Mouse (Mus musculus) MEL (cell line): ENCODE results near the gene Tsc2.

Source experiments
- CTCF ChIP-seq, 3 experiments: IDR thresholded peaks in 2 of 3; conservative IDR thresholded peaks in 1 of 3; 2 replicates each; pipeline ENCODE4 v1.5.1; 2011 to 2012; ENCODE audit warnings: low read length in 3 of 3, low read depth in 2 of 3, mild to moderate bottlenecking in 2 of 3, improper control_type of control experiment in 1 of 3, inconsistent platforms in 1 of 3, mixed read lengths in 1 of 3, moderate library complexity in 1 of 3; ENCODE audit not compliant: control insufficient read depth in 1 of 3, insufficient read depth in 1 of 3, poor library complexity in 1 of 3, severe bottlenecking in 1 of 3
- ELF1 ChIP-seq: IDR thresholded peaks from 2 replicates; pipeline ENCODE4 v1.6.1; 2014; ENCODE audit warnings: low read depth, mild to moderate bottlenecking, inconsistent platforms, low read length, improper control_type of control experiment, moderate library complexity
- ETS1 ChIP-seq: IDR thresholded peaks from 2 replicates; pipeline ENCODE4 v1.6.1; 2012; ENCODE audit warnings: low read depth, mild to moderate bottlenecking, inconsistent platforms, low read length, improper control_type of control experiment, moderate library complexity
- MAFK ChIP-seq: IDR thresholded peaks from 2 replicates; pipeline ENCODE4 v1.6.1; 2011; ENCODE audit warnings: low read depth, mild to moderate bottlenecking, low read length, improper control_type of control experiment, borderline replicate concordance
- NELFE ChIP-seq: IDR thresholded peaks from 2 replicates; pipeline ENCODE4 v1.6.1; 2011; ENCODE audit warnings: low read depth, low read length, improper control_type of control experiment
- NRF1 ChIP-seq: IDR thresholded peaks from 2 replicates; pipeline ENCODE4 v1.6.1; 2014; ENCODE audit warnings: low read depth, mild to moderate bottlenecking, inconsistent platforms, low read length, improper control_type of control experiment, moderate library complexity; ENCODE audit not compliant: poor library complexity, insufficient read depth, severe bottlenecking
- POLR2A ChIP-seq, 2 experiments: IDR thresholded peaks; 2 replicates each; pipeline ENCODE4 v1.6.1; 2011 to 2012; ENCODE audit warnings: low read length in 2 of 2, mild to moderate bottlenecking in 2 of 2, control low read depth in 1 of 2, improper control_type of control experiment in 1 of 2, low read depth in 1 of 2, moderate library complexity in 1 of 2; ENCODE audit not compliant: control insufficient read depth in 1 of 2, insufficient read depth in 1 of 2, poor library complexity in 1 of 2
- RAD21 ChIP-seq: IDR thresholded peaks from 2 replicates; pipeline ENCODE4 v1.6.1; 2011; ENCODE audit warnings: mild to moderate bottlenecking, low read depth, low read length, improper control_type of control experiment
- USF1 ChIP-seq: IDR thresholded peaks from 2 replicates; pipeline ENCODE4 v1.6.1; 2014; ENCODE audit warnings: low read depth, mild to moderate bottlenecking, inconsistent platforms, low read length, improper control_type of control experiment, moderate library complexity
- ZC3H11A ChIP-seq: IDR thresholded peaks from 2 replicates; pipeline ENCODE4 v1.6.1; 2012; ENCODE audit warnings: low read depth, mild to moderate bottlenecking, inconsistent platforms, low read length, improper control_type of control experiment

GRCm38 (mm10) chr17:24608370-24608769 is 24.1 kb downstream of the Tsc2 start:
- TF ChIP-seq POLR2A (IDR thresholded peaks at IDR 0.05; ENCODE audit: control insufficient read depth in 1 of 2, insufficient read depth in 1 of 2, low read depth in 1 of 2, low read length in 2 of 2, poor library complexity in 1 of 2) = no peak
- TF ChIP-seq MAFK = no peak
- TF ChIP-seq ETS1 = no peak
- TF ChIP-seq CTCF (IDR thresholded peaks at IDR 0.05 in 2 of 3, conservative IDR thresholded peaks at IDR 0.05 in 1 of 3; ENCODE audit: control insufficient read depth in 1 of 3, insufficient read depth in 1 of 3, low read depth in 2 of 3, low read length in 3 of 3, poor library complexity in 1 of 3, severe bottlenecking in 1 of 3) = no peak
- TF ChIP-seq ZC3H11A = no peak
- no peak for TF ChIP-seq USF1
- no peak for TF ChIP-seq ELF1
- no peak for TF ChIP-seq NELFE
- no peak for TF ChIP-seq RAD21
- no peak for TF ChIP-seq NRF1
